Mouse (Mus musculus): ENCODE results near the gene Nmrk2.
"Not testable (repeated sequence)": the region's sequence is repeated elsewhere in the genome, so short reads cannot be mapped to it uniquely, and the experiment has no call there.

Gene Nmrk2

GRCm38 (mm10) chr10:81221402-81222015 is 19.7 kb upstream of the Nmrk2 start:
- in situ Hi-C loops (cut with MboI; ENCODE audit: low pct_unique_long_range_greater_than_20kb in 1 of 2, low sequenced_read_pairs in 2 of 2, unreplicated experiment in 1 of 2), result no loop called here

DNA sequence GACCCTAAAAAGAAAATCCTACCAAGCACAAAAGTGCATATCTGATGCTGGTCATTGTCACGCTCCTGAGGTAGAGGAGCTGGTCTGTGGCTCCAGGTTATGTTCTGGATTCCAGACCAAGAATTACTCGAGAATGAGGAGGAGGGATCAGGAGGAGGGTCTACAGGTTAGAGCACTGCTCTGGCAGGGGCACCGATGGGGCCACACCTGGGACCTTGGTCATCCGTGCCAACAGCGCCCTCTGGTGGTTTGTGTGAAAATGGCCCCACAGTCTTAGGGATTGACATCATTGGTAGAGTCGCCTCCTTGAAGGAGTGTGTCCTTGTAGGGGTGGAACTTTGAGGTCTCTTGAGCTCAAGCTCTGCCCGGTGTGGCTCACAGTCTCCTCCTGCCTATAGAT is 16.1 kb upstream of the Nmrk2 start:
- in situ Hi-C loops (cut with MboI; ENCODE audit: low pct_unique_long_range_greater_than_20kb in 1 of 2, low sequenced_read_pairs in 2 of 2, unreplicated experiment in 1 of 2), result no loop called here

DNA sequence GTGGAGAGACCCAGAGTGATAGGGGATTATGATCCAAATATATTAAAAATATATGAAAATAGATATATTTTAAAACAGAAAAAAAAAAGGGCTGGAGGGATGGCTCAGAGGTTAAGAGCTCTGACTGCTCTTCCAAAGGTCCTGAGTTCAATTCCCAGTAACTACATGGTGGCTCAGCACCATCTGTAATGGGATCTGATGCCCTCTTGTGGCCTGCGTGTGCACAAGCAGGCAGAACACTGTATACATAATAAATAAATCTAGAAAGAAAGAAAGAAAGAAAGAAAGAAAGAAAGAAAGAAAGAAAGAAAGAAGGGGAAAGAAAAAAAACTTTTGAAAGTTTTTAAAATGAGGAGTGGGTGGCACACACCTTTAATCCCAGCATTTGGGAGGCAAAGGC is 15.4 kb upstream of the Nmrk2 start:
- in situ Hi-C loops (cut with MboI; ENCODE audit: low pct_unique_long_range_greater_than_20kb in 1 of 2, low sequenced_read_pairs in 2 of 2, unreplicated experiment in 1 of 2), result not testable (repeated sequence)

GRCm38 (mm10) chr10:81216810-81217209 is 15.0 kb upstream of the Nmrk2 start:
- in situ Hi-C loops (cut with MboI; ENCODE audit: low pct_unique_long_range_greater_than_20kb in 1 of 2, low sequenced_read_pairs in 2 of 2, unreplicated experiment in 1 of 2), result no loop called here

DNA sequence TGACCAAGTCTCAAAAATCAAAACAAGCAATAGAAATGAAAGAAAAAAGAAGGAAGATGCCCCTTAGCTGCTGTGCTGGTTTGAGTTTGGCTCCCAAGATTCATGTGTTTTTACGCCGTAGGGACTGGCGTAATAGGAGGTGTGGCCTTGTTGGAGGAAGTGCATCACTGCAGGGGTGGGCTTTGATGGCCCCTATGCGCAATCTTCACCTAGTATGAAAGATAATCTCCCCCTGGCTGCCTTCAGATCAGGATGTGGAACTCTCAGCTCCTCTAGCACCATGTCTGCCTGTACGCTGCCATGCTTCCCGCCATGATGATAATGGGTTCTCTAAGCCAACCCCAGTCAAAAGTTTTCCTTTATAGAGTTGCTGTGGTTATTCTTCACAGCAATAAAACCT is 14.4 kb upstream of the Nmrk2 start:
- in situ Hi-C loops (cut with MboI; ENCODE audit: low pct_unique_long_range_greater_than_20kb in 1 of 2, low sequenced_read_pairs in 2 of 2, unreplicated experiment in 1 of 2), result no loop called here

- in situ Hi-C loops (cut with MboI; ENCODE audit: low pct_unique_long_range_greater_than_20kb in 1 of 2, low sequenced_read_pairs in 2 of 2, unreplicated experiment in 1 of 2), result no loop called here
Measured at GRCm38 (mm10) chr10:81210154-81210553, 8.3 kb upstream of the Nmrk2 start.

- in situ Hi-C loops (cut with MboI; ENCODE audit: low pct_unique_long_range_greater_than_20kb in 1 of 2, low sequenced_read_pairs in 2 of 2, unreplicated experiment in 1 of 2), result loop anchor here (10.0 kb wide), 2 partner anchors 141 to 331 kb away; partner anchors contain the start of gene Gipc3 (in 1 of the 2)
Measured at GRCm38 (mm10) chr10:81204137-81204536, 2.3 kb upstream of the Nmrk2 start.

DNA sequence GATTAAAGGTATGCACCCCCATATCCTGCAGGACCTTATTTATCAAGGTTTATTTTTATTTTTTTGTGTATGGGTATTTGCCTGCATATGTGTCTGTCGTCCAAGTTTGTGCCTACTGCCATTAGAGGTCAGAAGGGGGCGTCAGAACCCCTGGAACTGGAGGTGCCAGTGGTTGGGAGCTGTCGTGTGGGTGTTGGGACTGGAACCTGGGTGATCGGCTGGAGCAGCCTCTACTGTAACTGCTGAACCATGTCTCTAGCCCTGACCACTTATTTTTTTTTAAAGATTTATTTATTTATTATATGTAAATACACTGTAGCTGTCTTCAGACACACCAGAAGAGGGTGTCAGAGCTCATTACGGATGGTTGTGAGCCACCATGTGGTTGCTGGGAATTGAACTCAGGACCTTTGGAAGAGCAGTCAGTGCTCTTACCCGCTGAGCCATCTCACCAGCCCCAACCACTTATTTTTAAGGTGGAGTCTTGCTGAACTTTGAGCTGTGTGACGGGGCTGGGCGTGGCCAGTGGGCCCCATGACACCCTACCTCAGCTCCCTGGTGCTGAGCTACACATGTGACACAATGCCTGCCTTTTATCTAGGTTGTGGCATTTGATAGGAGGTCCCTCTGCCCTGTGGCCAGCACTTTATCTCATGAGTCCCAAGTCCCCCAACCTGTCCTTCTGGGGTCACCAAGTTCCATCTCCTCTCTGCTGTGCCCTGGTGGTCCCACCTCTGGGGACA is 1.3 kb upstream of the Nmrk2 start:
- in situ Hi-C loops (cut with MboI; ENCODE audit: low pct_unique_long_range_greater_than_20kb in 1 of 2, low sequenced_read_pairs in 2 of 2, unreplicated experiment in 1 of 2), result loop anchor here (10.0 kb wide), 2 partner anchors 142 to 332 kb away; partner anchors contain the start of gene Gipc3 (in 1 of the 2)

GRCm38 (mm10) chr10:81200605-81201287 is 1.1 kb downstream of the Nmrk2 start:
- in situ Hi-C loops (cut with MboI; ENCODE audit: low pct_unique_long_range_greater_than_20kb in 1 of 2, low sequenced_read_pairs in 2 of 2, unreplicated experiment in 1 of 2), result loop anchor here (10.0 kb wide), 2 partner anchors 144 to 334 kb away; partner anchors contain the start of gene Gipc3 (in 1 of the 2)

- in situ Hi-C loops (cut with MboI; ENCODE audit: low pct_unique_long_range_greater_than_20kb in 1 of 2, low sequenced_read_pairs in 2 of 2, unreplicated experiment in 1 of 2), result loop anchor here (10.0 kb wide), 2 partner anchors 145 to 335 kb away; partner anchors contain the start of gene Gipc3 (in 1 of the 2)
Measured at GRCm38 (mm10) chr10:81200141-81200540, 1.7 kb downstream of the Nmrk2 start.

- in situ Hi-C loops (cut with MboI; ENCODE audit: low pct_unique_long_range_greater_than_20kb in 1 of 2, low sequenced_read_pairs in 2 of 2, unreplicated experiment in 1 of 2), result no loop called here
Measured at GRCm38 (mm10) chr10:81198990-81199389, 2.9 kb downstream of the Nmrk2 start.

DNA sequence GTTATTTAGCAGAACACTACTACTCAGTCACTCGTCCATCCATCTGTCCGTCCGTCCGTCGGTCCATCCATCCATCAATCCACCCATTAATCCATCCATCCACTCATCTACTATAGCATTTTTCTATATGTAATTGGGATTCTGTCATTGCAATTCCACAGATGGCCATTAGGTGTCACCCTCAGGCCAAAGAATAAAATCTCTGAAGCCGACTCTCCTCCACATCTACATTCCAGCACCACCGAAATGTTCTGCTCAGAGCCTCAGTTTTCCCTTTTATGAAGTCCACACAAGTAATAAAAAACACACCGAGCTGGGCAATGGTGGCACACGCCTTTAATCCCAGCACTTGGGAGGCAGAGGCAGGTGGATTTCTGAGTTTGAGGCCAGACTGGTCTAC is 3.6 kb downstream of the Nmrk2 start:
- in situ Hi-C loops (cut with MboI; ENCODE audit: low pct_unique_long_range_greater_than_20kb in 1 of 2, low sequenced_read_pairs in 2 of 2, unreplicated experiment in 1 of 2), result no loop called here

DNA sequence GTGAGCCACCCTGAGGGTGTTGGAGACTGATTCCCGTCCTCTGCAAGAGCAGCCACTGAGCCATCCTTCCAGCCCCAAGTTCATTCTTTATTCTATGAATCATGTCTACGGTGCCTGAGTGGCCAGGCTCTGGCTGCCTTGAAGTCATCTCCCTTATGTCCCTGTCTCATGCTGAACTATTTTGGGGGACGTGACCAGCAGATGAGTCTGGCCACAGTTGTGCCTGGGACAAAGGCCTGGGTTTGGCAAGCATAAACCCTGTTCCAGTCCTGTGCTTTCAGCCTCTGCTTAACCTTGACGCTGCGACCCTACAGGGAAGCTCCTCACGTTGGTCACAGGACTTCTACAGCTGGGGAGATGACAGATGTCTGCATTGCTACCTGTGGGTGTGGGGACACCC is 4.5 kb downstream of the Nmrk2 start:
- in situ Hi-C loops (cut with MboI; ENCODE audit: low pct_unique_long_range_greater_than_20kb in 1 of 2, low sequenced_read_pairs in 2 of 2, unreplicated experiment in 1 of 2), result no loop called here

DNA sequence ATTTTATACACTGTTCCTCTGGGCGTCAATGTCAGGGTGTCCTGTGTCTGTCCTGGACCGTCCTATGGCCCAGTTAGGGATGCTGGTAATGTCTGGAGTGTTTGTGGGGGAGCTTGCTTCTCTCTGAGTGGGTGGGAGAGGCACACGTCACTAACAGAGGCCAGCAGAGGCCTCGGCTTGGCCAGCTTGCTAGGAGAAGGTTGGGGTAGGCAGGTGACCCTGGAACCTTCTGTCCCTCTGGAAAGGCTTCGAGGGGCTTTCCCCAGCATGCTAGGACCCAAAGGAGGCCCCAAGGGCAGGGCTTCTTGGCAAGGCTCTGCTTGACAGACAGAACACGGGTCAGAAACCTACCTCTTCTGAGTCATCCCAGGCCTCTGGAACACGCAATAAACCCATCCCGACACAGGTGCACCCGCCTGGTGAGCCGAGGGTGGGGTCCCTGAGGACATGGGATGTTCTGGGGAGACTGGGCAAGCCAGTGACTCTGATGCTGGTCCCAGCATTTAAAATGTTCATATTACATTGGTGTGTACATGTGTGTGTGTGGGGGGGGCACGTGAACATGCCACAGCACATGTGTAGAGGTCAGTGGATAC is 5.3 kb downstream of the Nmrk2 start:
- in situ Hi-C loops (cut with MboI; ENCODE audit: low pct_unique_long_range_greater_than_20kb in 1 of 2, low sequenced_read_pairs in 2 of 2, unreplicated experiment in 1 of 2), result no loop called here

DNA sequence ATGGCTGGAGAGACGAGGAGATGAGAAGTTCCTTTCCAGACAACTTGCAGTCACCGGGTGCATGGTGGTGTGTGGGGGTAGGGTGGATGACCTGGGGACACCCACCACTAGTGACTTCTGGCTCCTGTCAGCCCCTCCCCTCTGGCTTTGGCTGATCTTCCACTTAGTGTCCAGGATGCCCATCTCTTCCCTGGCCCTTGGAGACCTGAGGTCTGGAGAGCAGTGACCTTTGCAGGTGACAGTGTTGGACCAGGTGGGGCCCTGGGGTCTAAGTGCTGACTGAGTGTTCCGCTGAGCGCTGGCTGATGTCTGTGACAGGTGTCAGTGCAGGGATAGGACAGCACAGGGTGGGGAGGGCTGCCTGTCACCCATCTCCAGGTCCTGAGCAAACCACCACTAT is 6.6 kb downstream of the Nmrk2 start:
- in situ Hi-C loops (cut with MboI; ENCODE audit: low pct_unique_long_range_greater_than_20kb in 1 of 2, low sequenced_read_pairs in 2 of 2, unreplicated experiment in 1 of 2), result no loop called here

GRCm38 (mm10) chr10:81193991-81194774 is 7.7 kb downstream of the Nmrk2 start:
- in situ Hi-C loops (cut with MboI; ENCODE audit: low pct_unique_long_range_greater_than_20kb in 1 of 2, low sequenced_read_pairs in 2 of 2, unreplicated experiment in 1 of 2), result no loop called here

DNA sequence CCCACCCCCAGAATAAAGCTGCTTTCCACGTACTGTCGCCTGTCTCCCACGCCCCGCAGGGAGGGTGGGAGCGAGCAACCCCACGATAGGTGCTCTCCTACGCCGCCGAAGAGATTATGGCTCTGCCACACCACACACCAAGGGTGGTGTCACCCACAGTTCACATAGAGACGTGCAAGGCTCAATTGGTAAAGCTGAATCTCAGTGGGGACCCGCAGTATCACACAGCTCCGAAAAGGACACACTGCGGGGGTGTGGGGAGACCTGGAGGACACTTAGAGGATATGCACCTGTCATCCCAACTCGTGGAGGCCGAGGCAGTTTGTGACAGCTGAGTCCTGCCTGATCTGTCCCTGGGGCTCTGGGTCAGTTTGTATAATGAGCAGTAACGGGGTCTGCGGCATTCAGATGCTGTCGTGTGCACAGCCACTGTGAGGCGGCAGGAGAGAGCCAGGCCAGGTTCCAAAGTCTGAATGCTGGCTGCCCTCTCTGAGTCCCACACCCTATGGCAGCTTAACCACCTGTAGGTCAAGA is 8.8 kb downstream of the Nmrk2 start:
- in situ Hi-C loops (cut with MboI; ENCODE audit: low pct_unique_long_range_greater_than_20kb in 1 of 2, low sequenced_read_pairs in 2 of 2, unreplicated experiment in 1 of 2), result no loop called here
